Mouse (Mus musculus) testis, adult 2 months (tissue): Measurements from ENCODE around the gene Acp2.

Experiments used
- CTCF ChIP-seq: fragments of 200-500 bp; IDR thresholded peaks from 2 replicates; pipeline ENCODE4 v1.5.1; 2012; ENCODE audit warnings: low read depth, mild to moderate bottlenecking, inconsistent platforms, low read length, moderate library complexity; ENCODE audit not compliant: control insufficient read depth, insufficient read depth, insufficient replicate concordance
- POLR2A ChIP-seq: fragments of 200-500 bp; IDR thresholded peaks from 2 replicates; pipeline ENCODE4 v1.6.1; 2012; ENCODE audit warnings: low read depth, mild to moderate bottlenecking, inconsistent platforms, low read length, moderate library complexity; ENCODE audit not compliant: control insufficient read depth

GRCm38 (mm10) chr2:91243416-91243815, 40.7 kb downstream of the Acp2 start:
- TF ChIP-seq CTCF (no peak), POLR2A (no peak)
